Mouse (Mus musculus) midbrain, embryonic 16.5 days (tissue): ENCODE measurements around the gene Krt32. TPM values are rescaled to one million over a fixed set of nuclear protein-coding genes. Genes with fewer than 3 reads are reported as not detected.

Source experiments
- ATAC-seq: fragments of 200-750 bp; cut with Nextera tagmentation; 2 replicates; pipeline ENCODE4 v1.8.0; 2017; ENCODE audit warnings: moderate TSS enrichment
- H3K27ac ChIP-seq: fragments of 300-500 bp; sonication (generic); 2 replicates; pipeline ENCODE4 v1.5.1; 2014; ENCODE audit warnings: mild to moderate bottlenecking, low read length, mixed read lengths
- H3K27me3 ChIP-seq: fragments of 300-500 bp; sonication (generic); 2 replicates; pipeline ENCODE4 v1.6.1; 2014; ENCODE audit warnings: low read depth, low read length, mixed read lengths; ENCODE audit not compliant: control insufficient read depth, insufficient read depth
- H3K36me3 ChIP-seq: fragments of 300-500 bp; sonication (generic); 2 replicates; pipeline ENCODE4 v1.6.1; 2014; ENCODE audit warnings: mild to moderate bottlenecking, low read length, moderate library complexity, mixed read lengths; ENCODE audit not compliant: control insufficient read depth, insufficient read depth
- H3K4me1 ChIP-seq: fragments of 300-500 bp; sonication (generic); 2 replicates; pipeline ENCODE4 v1.6.1; 2014; ENCODE audit warnings: mild to moderate bottlenecking, low read length, mixed read lengths; ENCODE audit not compliant: control insufficient read depth, insufficient read depth
- H3K4me2 ChIP-seq: fragments of 300-500 bp; sonication (generic); 2 replicates; pipeline ENCODE4 v1.6.1; 2014; ENCODE audit warnings: mild to moderate bottlenecking, low read length, mixed read lengths
- H3K4me3 ChIP-seq: fragments of 300-500 bp; sonication (generic); 2 replicates; pipeline ENCODE4 v1.5.1; 2014; ENCODE audit warnings: low read depth, mild to moderate bottlenecking, low read length, moderate library complexity, mixed read lengths
- H3K9ac ChIP-seq: fragments of 300-500 bp; sonication (generic); 2 replicates; pipeline ENCODE4 v1.6.1; 2014; ENCODE audit warnings: low read depth, low read length, mixed read lengths
- H3K9me3 ChIP-seq: fragments of 300-500 bp; sonication (generic); replicated peaks from 2 replicates; pipeline ENCODE4 v1.6.1; 2014; ENCODE audit warnings: mild to moderate bottlenecking, low read length, mixed read lengths; ENCODE audit not compliant: control insufficient read depth, poor library complexity, severe bottlenecking
- WGBS: fragments of 180-500 bp; shearing (Covaris S2); extraction: QIAGEN DNeasy Blood & Tissue Kit; methylation state at CpG from one replicate; pipeline ENCODE4 v1.1.7; 2014; 5-methylcytosine and 5-hydroxymethylcytosine counted together
- polyA plus RNA-seq: library from polyadenylated mRNA; unstranded; fragments of >200 nt; fragmentation: Nextera tagmentation; extraction: Ambion mirVana; gene quantifications from 2 replicates; pipeline ENCODE4 v1.2.1, GENCODE M21; 2015

Gene Krt32
- polyA plus RNA-seq, 1 experiment from 2014 or later = not detected

DNA sequence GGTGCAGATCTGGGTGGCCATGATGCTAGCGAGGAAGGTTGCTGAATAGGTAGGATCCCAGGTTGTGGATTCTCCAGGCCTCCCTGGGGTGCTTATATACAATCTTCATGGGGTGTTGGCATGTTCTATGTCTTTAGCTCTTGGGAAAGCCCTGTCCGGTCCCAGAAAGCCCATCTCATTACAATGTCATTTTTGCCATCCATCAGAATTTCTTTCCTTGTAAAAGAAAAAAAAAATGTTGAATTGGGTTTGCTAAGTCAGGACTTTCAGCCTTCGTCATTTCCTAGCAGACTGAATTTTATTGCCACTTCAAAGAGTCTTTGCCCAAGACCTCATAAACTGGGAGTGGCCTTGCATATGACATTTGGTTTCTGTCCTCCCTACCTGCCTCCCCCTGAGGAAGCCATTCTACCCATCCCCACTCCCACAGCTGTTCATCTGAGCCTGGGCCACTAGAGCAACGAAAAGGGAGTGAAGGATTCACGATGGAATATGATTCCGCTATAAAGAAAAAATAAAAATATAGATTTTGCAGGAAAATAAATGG is 17.6 kb upstream of the Krt32 start, which contains the start of gene Krt36:
Gene Krt36 (minus strand): TSS at position 51 of the 547 bp plus-strand sequence.
- no peak within 1 kb of the TSS for H3K27ac ChIP-seq
- H3K9ac ChIP-seq = no peak within 1 kb of the TSS
- no peak within 1 kb of the TSS for H3K4me3 ChIP-seq
- no peaks in the 10 kb centered on the region for H3K9me3 ChIP-seq
- ATAC-seq = no peak
- no peaks in the 10 kb centered on the region for H3K27me3 ChIP-seq
- H3K4me1 ChIP-seq = no peaks in the 10 kb centered on the region
- H3K36me3 ChIP-seq = no peaks in the 10 kb centered on the region
- H3K4me2 ChIP-seq = no peak within 1 kb of the TSS
- 87% methylated on average over 6 of the region's 6 CpGs for WGBS

DNA sequence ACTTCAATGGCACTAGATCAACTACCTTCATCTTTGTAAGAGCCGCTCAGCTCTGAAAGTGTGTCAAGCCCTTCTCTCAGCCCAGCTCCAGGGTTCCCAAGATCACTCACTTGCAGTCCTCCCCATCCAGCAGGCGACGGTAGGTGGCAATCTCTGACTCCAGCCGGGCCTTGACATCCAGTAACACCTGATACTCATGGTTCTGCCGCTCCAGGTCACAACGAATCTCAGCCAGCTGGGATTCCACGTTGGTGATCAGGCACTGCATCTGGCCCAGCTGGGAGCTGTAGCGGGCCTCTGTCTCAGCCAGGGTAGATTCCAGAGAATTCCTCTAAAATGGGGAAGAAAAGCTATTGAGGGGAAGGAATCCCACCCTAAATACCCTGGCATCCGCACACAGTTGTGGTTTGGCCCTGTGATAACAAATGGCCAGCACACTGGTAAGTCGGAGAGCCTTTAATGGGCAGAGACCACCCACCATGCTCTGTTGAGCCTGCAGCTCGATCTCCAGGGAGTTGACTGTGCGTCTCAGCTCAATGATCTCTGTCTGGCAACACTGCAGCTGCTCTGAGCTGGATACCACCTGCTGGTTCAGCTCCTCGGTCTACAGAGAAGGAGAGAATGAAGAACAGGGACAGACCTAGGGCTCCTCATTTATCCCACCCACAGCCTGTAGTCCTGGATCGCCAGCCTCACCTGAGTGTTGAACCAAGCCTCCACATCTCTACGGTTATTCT is 14.8 kb upstream of the Krt32 start:
- Histone ChIP-seq H3K4me1 (no peaks in the 10 kb centered on the region), H3K27ac (no peak overlapping the region), H3K4me3 (no peak overlapping the region), H3K36me3 (no peaks in the 10 kb centered on the region), H3K27me3 (no peaks in the 10 kb centered on the region), H3K9me3 (no peaks in the 10 kb centered on the region), H3K4me2 (no peak overlapping the region), H3K9ac (no peak overlapping the region)
- ATAC-seq = no peak
- WGBS = 65% methylated on average over 15 of the region's 15 CpGs

DNA sequence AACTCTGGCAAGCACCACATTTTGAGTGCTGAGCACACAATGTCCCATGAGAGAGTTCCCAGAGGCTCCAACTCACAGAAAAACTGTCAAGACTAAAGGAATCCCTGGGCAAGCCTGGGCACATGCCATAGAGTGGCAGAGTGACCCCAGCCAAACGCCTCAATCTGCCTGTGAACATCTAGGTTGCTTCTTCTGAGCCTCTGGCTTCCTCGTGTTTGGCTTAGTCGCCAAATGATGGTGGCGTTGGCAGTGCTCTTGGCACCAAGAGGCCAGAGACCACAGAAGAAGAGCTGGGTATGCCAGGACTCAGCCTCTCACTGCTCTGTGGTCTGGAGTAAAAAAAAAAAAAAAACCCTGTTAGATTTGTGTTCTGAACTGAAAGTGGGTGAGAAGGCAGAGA is 12.4 kb upstream of the Krt32 start:
- Histone ChIP-seq H3K9me3 (no peaks in the 10 kb centered on the region), H3K36me3 (no peaks in the 10 kb centered on the region), H3K4me3 (no peak overlapping the region), H3K9ac (no peak overlapping the region), H3K27ac (no peak overlapping the region), H3K4me1 (no peaks in the 10 kb centered on the region), H3K4me2 (no peak overlapping the region), H3K27me3 (no peaks in the 10 kb centered on the region)
- 87% methylated on average over 4 of the region's 4 CpGs for WGBS
- ATAC-seq = no peak

DNA sequence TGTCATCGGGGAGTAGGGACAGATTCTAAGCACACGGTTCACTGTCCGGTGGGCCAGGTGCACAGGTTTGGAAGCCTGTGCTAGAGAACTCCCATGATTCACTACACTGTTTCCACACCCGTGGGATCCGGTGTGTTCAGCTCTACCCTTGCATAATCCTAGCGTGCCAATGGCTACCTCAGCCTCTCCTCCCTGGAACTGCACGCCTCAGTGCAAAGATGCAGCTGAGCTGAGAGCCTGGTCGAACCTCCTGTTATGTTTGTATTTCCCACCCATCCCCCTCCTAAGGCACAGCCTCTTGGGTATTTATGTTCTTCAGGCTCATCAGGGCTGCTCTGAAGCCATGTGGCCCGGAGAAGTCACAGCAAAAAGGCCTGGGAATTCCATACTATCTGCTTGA is 9.8 kb upstream of the Krt32 start:
- 72% methylated on average over 9 of the region's 9 CpGs for WGBS
- H3K4me1 ChIP-seq = no peaks in the 10 kb centered on the region
- no peak for ATAC-seq
- no peaks in the 10 kb centered on the region for H3K27me3 ChIP-seq
- no peak overlapping the region for H3K9ac ChIP-seq
- no peak overlapping the region for H3K4me2 ChIP-seq
- no peak overlapping the region for H3K27ac ChIP-seq
- H3K4me3 ChIP-seq = no peak overlapping the region
- no peaks in the 10 kb centered on the region for H3K9me3 ChIP-seq
- H3K36me3 ChIP-seq = no peaks in the 10 kb centered on the region

DNA sequence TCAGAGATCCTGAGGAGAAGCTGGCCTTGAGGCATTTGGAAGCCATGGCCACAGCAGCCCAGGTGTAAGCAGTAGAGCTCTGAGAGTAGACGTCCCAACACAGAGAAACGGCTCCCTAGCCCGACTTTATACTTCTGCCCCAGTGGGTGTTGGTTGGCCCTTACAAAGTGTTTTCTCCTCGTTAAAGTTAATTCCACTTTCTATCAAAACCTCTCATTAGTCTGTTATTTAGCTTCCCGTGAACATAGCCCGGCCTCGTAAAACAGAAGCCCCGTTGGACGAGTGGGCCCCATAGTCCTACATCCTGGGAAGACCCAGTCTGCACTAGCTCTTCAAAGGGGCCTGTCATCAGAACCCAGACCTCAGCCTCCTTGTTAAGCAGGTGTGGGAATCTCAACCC is 8.1 kb upstream of the Krt32 start, which contains the start of gene Krt35:
Gene Krt35 (minus strand): TSS at position 101 of the 400 bp plus-strand sequence.
- no peaks in the 10 kb centered on the region for H3K27me3 ChIP-seq
- no peak within 1 kb of the TSS for H3K4me3 ChIP-seq
- no peak for ATAC-seq
- no peak within 1 kb of the TSS for H3K4me2 ChIP-seq
- H3K9me3 ChIP-seq = no peaks in the 10 kb centered on the region
- H3K36me3 ChIP-seq = no peaks in the 10 kb centered on the region
- no peaks in the 10 kb centered on the region for H3K4me1 ChIP-seq
- H3K9ac ChIP-seq = no peak within 1 kb of the TSS
- WGBS = 90% methylated on average over 9 of the region's 9 CpGs
- H3K27ac ChIP-seq = no peak within 1 kb of the TSS

DNA sequence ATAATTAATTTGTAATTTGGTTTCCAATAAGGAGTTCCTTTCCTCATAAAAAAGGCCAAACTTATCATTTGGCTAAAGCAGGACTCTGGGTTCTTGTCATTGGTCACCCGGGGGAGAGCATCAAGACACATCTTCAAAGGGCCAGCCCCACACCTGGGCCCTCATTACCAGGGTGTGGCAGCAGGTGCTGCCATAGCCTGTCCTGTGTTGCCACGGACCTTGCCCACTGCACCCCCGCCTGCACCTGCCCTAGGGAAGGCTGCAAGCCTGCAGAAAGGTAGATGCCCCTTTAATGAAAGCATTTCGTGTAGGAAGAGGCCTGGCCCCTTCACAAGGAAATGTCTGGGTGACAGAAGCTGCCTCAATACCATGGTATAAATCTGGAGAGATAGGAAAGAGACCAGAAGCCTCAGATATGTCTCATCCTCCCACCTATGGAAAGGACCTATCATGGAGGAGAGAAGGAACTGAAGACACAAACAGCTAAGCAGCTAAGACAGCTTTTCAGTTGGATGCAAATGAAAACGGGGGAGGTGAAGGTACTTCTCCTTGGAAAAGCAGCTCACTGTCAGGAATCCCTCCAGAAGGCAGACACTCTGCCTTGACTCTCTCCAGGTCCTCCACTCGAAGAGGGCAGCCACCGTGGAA is 476 bp upstream of the Krt32 start:
- Histone ChIP-seq H3K27ac (no peak overlapping the region), H3K4me2 (no peak overlapping the region), H3K9ac (no peak overlapping the region), H3K4me1 (no peaks in the 10 kb centered on the region), H3K36me3 (no peaks in the 10 kb centered on the region), H3K4me3 (no peak overlapping the region), H3K9me3 (0 out of 2 replicates have a peak, but pooled peaks cover 2% of the 10 kb centered on the region), H3K27me3 (no peaks in the 10 kb centered on the region)
- no peak for ATAC-seq
- 76% methylated on average over 7 of the region's 7 CpGs for WGBS

DNA sequence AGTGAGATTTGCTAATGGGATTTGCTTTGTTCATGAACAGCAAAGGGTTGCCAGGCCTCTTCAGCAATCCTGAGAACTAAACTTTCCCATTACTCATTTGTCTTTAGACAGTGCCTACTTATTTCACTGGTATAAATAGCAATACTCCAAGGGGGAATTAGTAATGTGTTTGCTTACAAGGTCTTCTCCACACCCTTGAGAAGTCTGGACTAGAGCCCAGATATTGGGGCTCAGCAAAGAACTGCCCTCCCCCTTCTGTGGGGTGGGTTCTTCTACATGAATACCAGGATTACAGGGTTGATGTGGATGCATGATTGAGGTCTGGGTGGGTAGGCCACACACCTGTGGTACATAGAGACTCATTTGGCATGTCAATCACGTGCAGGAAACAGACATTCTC is 14.2 kb downstream of the Krt32 start:
- Histone ChIP-seq H3K9ac (no peak overlapping the region), H3K4me2 (no peak overlapping the region), H3K36me3 (no peaks in the 10 kb centered on the region), H3K4me3 (no peak overlapping the region), H3K4me1 (no peaks in the 10 kb centered on the region), H3K27me3 (no peaks in the 10 kb centered on the region), H3K27ac (no peak overlapping the region), H3K9me3 (no peaks in the 10 kb centered on the region)
- ATAC-seq = no peak
- WGBS = 61% methylated on average over 1 of the region's 1 CpGs

DNA sequence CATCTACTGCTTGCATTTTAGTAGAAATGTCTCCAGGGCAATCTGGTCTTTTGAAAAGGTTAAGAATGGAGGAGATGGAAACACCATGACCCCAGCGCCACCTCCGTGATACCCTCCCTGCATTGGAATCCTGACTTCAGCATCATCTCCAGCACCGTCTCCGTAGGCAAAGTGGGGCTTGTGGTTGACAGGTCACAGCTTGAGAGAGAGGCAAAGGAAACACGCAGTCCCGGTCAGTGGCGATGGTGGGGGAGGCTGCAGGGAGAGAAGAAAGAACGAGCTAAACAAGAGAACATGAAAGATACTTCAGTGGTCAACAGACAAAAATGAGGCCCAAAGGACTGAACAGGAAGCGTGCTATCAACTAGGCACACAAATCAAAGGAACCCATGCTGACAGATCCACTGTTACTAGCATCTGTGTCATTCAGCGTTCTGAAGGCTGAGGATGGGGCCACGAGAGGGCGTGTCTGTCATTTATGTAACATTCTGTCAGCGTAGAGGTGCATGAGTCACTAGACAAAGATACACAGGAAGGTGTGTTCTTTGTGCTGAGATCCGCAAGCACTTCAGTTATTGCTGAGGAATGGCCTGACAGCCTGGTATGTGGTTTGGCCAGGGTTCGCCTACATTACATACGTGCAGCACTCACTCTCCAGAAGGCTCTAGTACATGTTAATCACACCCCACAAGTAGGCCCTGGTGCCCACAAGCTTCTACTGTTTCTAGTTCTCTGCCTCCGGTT is 20.6 kb downstream of the Krt32 start:
- ATAC-seq = no peak
- H3K4me1 ChIP-seq = no peaks in the 10 kb centered on the region; the same call in 1 of the 2 replicates
- H3K27me3 ChIP-seq = no peaks in the 10 kb centered on the region
- H3K9ac ChIP-seq = no peak overlapping the region
- H3K4me2 ChIP-seq = no peak overlapping the region
- WGBS = 93% methylated on average over 17 of the region's 17 CpGs
- H3K36me3 ChIP-seq = no peaks in the 10 kb centered on the region
- H3K4me3 ChIP-seq = no peak overlapping the region
- no peak overlapping the region for H3K27ac ChIP-seq
- H3K9me3 ChIP-seq = no peaks in the 10 kb centered on the region
